In the genomic region with DNA sequence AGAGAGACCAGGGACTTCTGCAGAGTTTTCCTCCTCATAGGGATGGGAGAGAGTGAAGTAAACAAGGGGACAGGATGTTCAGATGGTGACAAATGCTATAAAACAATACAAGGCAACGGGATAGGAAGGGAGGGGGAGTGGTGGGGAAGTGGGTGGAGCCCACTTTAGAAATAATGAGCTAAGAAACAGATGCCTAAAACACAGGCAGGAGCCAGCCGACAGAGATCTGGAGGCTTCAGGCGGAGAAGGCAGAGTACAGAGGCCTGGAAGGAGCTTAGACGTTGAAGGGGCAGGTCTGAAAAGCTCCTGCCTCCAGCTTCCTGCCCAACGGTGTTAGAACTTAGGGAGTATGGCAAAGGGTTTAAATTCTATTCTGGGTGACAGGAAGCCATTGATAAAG, we compare ENCODE assay signal across 22 mouse cellular contexts. TPM values are rescaled to one million over a fixed set of nuclear protein-coding genes. Genes with fewer than 3 reads are reported as not detected.
A peak's percentile ranks its signal among the peaks of the same experiment; 100 is the strongest.
DNase-seq lines count a peak whose midpoint lies in the region; ATAC-seq and TF ChIP-seq lines count a peak whose summit lies in the region.
"Had no signal": no experiment of that assay in that cellular context is flagged by ENCODE, and none has a peak within 500 bp of the region (broad histone marks: within the 10 kb centered on the region; RNA-seq: fewer than 3 reads in every experiment).

No protein-coding gene starts in this region.

- H3K27me3 ChIP-seq in forebrain, postnatal 0 days (ENCODE audit: insufficient read depth, low read length), result no peaks in the 10 kb centered on the region
- H3K27me3 ChIP-seq in forebrain, embryonic 13.5 days, result no peaks in the 10 kb centered on the region
- H3K27me3 ChIP-seq in heart, embryonic 15.5 days, result no peaks in the 10 kb centered on the region
- H3K27me3 ChIP-seq in lung, postnatal 0 days (replicated peaks; ENCODE audit: insufficient read depth, low read length), result no peaks in the 10 kb centered on the region
- no peaks in the 10 kb centered on the region for H3K27me3 ChIP-seq in midbrain, embryonic 15.5 days (replicated peaks)
- H3K27me3 ChIP-seq: CH12.LX; forebrain, embryonic 12.5 days; hindbrain, embryonic 12.5 days; midbrain, embryonic 13.5 days had no signal

- TF ChIP-seq CTCF in forebrain, postnatal 0 days (IDR thresholded peaks at IDR 0.05; ENCODE audit: low read depth), result no peak
- no peak for TF ChIP-seq CTCF in layer of hippocampus, adult 2 months (conservative IDR thresholded peaks at IDR 0.05)
- TF ChIP-seq CTCF in lung, postnatal 0 days (IDR thresholded peaks at IDR 0.05), result no peak

- H3K4me1 ChIP-seq in forebrain, postnatal 0 days (ENCODE audit: insufficient read depth), result no peaks in the 10 kb centered on the region
- H3K4me1 ChIP-seq in forebrain, embryonic 13.5 days, result no peaks in the 10 kb centered on the region
- H3K4me1 ChIP-seq in heart, embryonic 15.5 days (replicated peaks), result no peaks in the 10 kb centered on the region
- no peaks in the 10 kb centered on the region for H3K4me1 ChIP-seq in lung, postnatal 0 days (ENCODE audit: insufficient read depth, low read depth, low read length)
- no peaks in the 10 kb centered on the region for H3K4me1 ChIP-seq in midbrain, embryonic 15.5 days
- H3K4me1 ChIP-seq: forebrain, embryonic 12.5 days; hindbrain, embryonic 12.5 days; midbrain, embryonic 13.5 days had no signal

- H3K36me3 ChIP-seq in forebrain, postnatal 0 days (ENCODE audit: insufficient read depth), result peaks cover 91% of the 10 kb centered on the region
- H3K36me3 ChIP-seq in forebrain, embryonic 13.5 days (ENCODE audit: poor library complexity, severe bottlenecking), result peaks cover 94% of the 10 kb centered on the region
- H3K36me3 ChIP-seq in heart, embryonic 15.5 days, result no peaks in the 10 kb centered on the region
- no peaks in the 10 kb centered on the region for H3K36me3 ChIP-seq in lung, postnatal 0 days (ENCODE audit: insufficient read depth, low read length)
- H3K36me3 ChIP-seq in midbrain, embryonic 15.5 days (replicated peaks), result peaks cover 80% of the 10 kb centered on the region

- no peak overlapping the region for H3K4me2 ChIP-seq in forebrain, postnatal 0 days (ENCODE audit: low read depth)
- no peak overlapping the region for H3K4me2 ChIP-seq in forebrain, embryonic 13.5 days
- H3K4me2 ChIP-seq in heart, embryonic 15.5 days, result no peak overlapping the region
- no peak overlapping the region for H3K4me2 ChIP-seq in lung, postnatal 0 days (replicated peaks; ENCODE audit: low read depth, low read length)
- H3K4me2 ChIP-seq in midbrain, embryonic 15.5 days, result no peak overlapping the region
- H3K4me2 ChIP-seq: forebrain, embryonic 12.5 days; hindbrain, embryonic 12.5 days; midbrain, embryonic 13.5 days had no signal

- 0 out of 2 replicates have a peak, but pooled peaks have one; percentile 16 for ATAC-seq in forebrain, postnatal 0 days
- no peak for ATAC-seq in forebrain, embryonic 13.5 days
- no peak for ATAC-seq in heart, embryonic 15.5 days (replicated peaks; ENCODE audit: insufficient number of reproducible peaks, insufficient read depth, low FRiP score, low read depth)
- peak; percentile 83 for ATAC-seq in lung, postnatal 0 days
- ATAC-seq in midbrain, embryonic 15.5 days (replicated peaks), result no peak
- ATAC-seq: midbrain, embryonic 13.5 days had no signal

- no peaks in the 10 kb centered on the region for H3K9me3 ChIP-seq in forebrain, postnatal 0 days (ENCODE audit: low read length)
- H3K9me3 ChIP-seq in forebrain, embryonic 13.5 days (replicated peaks), result no peaks in the 10 kb centered on the region
- H3K9me3 ChIP-seq in heart, embryonic 15.5 days (replicated peaks), result no peaks in the 10 kb centered on the region
- no peaks in the 10 kb centered on the region for H3K9me3 ChIP-seq in lung, postnatal 0 days (ENCODE audit: low read length)
- no peaks in the 10 kb centered on the region for H3K9me3 ChIP-seq in midbrain, embryonic 15.5 days
- H3K9me3 ChIP-seq: forebrain, embryonic 12.5 days; hindbrain, embryonic 12.5 days; midbrain, embryonic 13.5 days had no signal

- no peak for DNase-seq in forebrain, postnatal 0 days
- no peak for DNase-seq in layer of hippocampus, adult 2 months (ENCODE audit: low spot score in 2 of 2)
- no peak for DNase-seq in layer of hippocampus, postnatal 36 days
- peak; percentile 41 for DNase-seq in lung, postnatal 0 days (ENCODE audit: low spot score)
- DNase-seq in left cerebral cortex, postnatal 36 days (ENCODE audit: low spot score in 2 of 2), result no peak
- DNase-seq: adrenal gland, postnatal 25 days; embryo, embryonic 11 days; kidney, adult 11 months; thymus, postnatal 25 days had no signal

- TF ChIP-seq EP300 in lung, postnatal 0 days (IDR thresholded peaks at IDR 0.05), result peak; percentile 52; the same call in 1 of the 2 replicates

- no peak overlapping the region for H3K27ac ChIP-seq in forebrain, postnatal 0 days (ENCODE audit: low read depth, low read length)
- no peak overlapping the region for H3K27ac ChIP-seq in forebrain, embryonic 13.5 days
- peak overlapping the region; percentile 79 for H3K27ac ChIP-seq in layer of hippocampus, adult 2 months
- H3K27ac ChIP-seq in heart, embryonic 15.5 days, result peak overlapping the region; percentile 34; the same call in 1 of the 2 replicates
- H3K27ac ChIP-seq in lung, postnatal 0 days (ENCODE audit: low read length), result peak overlapping the region; percentile 29; the same call in 1 of the 2 replicates
- no peak overlapping the region for H3K27ac ChIP-seq in midbrain, embryonic 15.5 days
- H3K27ac ChIP-seq: forebrain, embryonic 12.5 days; hindbrain, embryonic 12.5 days; macrophage; midbrain, embryonic 13.5 days had no signal

- intact Hi-C loops in left cerebral cortex, postnatal 36 days (cut with DNase I), result no loop called here

- no peak overlapping the region for H3K4me3 ChIP-seq in forebrain, postnatal 0 days (ENCODE audit: low read depth, low read length)
- no peak overlapping the region for H3K4me3 ChIP-seq in forebrain, embryonic 13.5 days
- H3K4me3 ChIP-seq in layer of hippocampus, adult 2 months, result no peak overlapping the region
- no peak overlapping the region for H3K4me3 ChIP-seq in heart, embryonic 15.5 days
- H3K4me3 ChIP-seq in lung, postnatal 0 days (ENCODE audit: low read depth, low read length), result no peak overlapping the region
- H3K4me3 ChIP-seq in midbrain, embryonic 15.5 days, result no peak overlapping the region
- H3K4me3 ChIP-seq: forebrain, embryonic 12.5 days; hindbrain, embryonic 12.5 days; midbrain, embryonic 13.5 days had no signal

- WGBS in forebrain, postnatal 0 days, result 47% methylated on average over 5 of the region's 5 CpGs
- WGBS in forebrain, embryonic 13.5 days, result 55% methylated on average over 5 of the region's 5 CpGs
- 35% methylated on average over 5 of the region's 5 CpGs for WGBS in heart, embryonic 15.5 days
- 36% methylated on average over 5 of the region's 5 CpGs for WGBS in lung, postnatal 0 days
- WGBS in midbrain, embryonic 15.5 days, result 72% methylated on average over 5 of the region's 5 CpGs

- no peak overlapping the region for H3K9ac ChIP-seq in forebrain, postnatal 0 days
- H3K9ac ChIP-seq in forebrain, embryonic 13.5 days, result no peak overlapping the region
- no peak overlapping the region for H3K9ac ChIP-seq in heart, embryonic 15.5 days
- H3K9ac ChIP-seq in lung, postnatal 0 days (replicated peaks; ENCODE audit: low read depth), result no peak overlapping the region
- no peak overlapping the region for H3K9ac ChIP-seq in midbrain, embryonic 15.5 days
- H3K9ac ChIP-seq: forebrain, embryonic 12.5 days; hindbrain, embryonic 12.5 days; midbrain, embryonic 13.5 days had no signal

RNA-seq across cellular contexts. Expression of a gene that starts 28.7 kb away (rescaled TPM):
- total RNA-seq in forebrain, postnatal 0 days (2014; rRNA removed), result 0.08 TPM in 1 of 2 replicates, not detected in the other
- polyA plus RNA-seq in forebrain, postnatal 0 days (2015; fragmentation: Nextera tagmentation; extraction: Ambion mirVana), result not detected in 2 replicates
- polyA plus RNA-seq in forebrain, embryonic 13.5 days (2015; fragmentation: Nextera tagmentation; extraction: Ambion mirVana), result 0.06 TPM in 1 of 2 replicates, not detected in the other
- not detected for total RNA-seq in layer of hippocampus, adult 2 months (2021)
- total RNA-seq in layer of hippocampus, postnatal 36 days (2021), result not detected
- not detected in 2 replicates for polyA plus RNA-seq in heart, embryonic 15.5 days (2015; fragmentation: Nextera tagmentation; extraction: Ambion mirVana)
- polyA plus RNA-seq in lung, postnatal 0 days (2015; fragmentation: Nextera tagmentation; extraction: Ambion mirVana), result not detected in 2 replicates
- total RNA-seq in left cerebral cortex, postnatal 36 days (2021), result not detected
- not detected in 2 replicates for polyA plus RNA-seq in midbrain, embryonic 15.5 days (2015; fragmentation: Nextera tagmentation; extraction: Ambion mirVana)
- total RNA-seq: adrenal gland, postnatal 25 days; CH12.LX; gastrocnemius, adult 8-10 months; left cerebral cortex, adult 18-20 months had no signal
- polyA plus RNA-seq: forebrain, embryonic 12.5 days; hindbrain, embryonic 12.5 days; limb, embryonic 14.5 days; macrophage; midbrain, embryonic 13.5 days; spleen, adult 2 months; stomach, embryonic 16.5 days had no signal

Comparison
In these comparisons a context has a peak if more than half of its experiments do, and no peak if none do; other contexts are left out.
1. ATAC-seq: peak in forebrain, postnatal 0 days (single experiment) and lung, postnatal 0 days (single experiment); none in forebrain, embryonic 13.5 days (single experiment), heart, embryonic 15.5 days (single experiment) and midbrain, embryonic 15.5 days (single experiment).
2. H3K27ac ChIP-seq: peak in layer of hippocampus, adult 2 months (single experiment), heart, embryonic 15.5 days (single experiment) and lung, postnatal 0 days (single experiment); none in forebrain, postnatal 0 days (single experiment), forebrain, embryonic 13.5 days (single experiment) and midbrain, embryonic 15.5 days (single experiment).